Mouse (Mus musculus): ENCODE measurements around the gene Kcnrg.

Gene Kcnrg

DNA sequence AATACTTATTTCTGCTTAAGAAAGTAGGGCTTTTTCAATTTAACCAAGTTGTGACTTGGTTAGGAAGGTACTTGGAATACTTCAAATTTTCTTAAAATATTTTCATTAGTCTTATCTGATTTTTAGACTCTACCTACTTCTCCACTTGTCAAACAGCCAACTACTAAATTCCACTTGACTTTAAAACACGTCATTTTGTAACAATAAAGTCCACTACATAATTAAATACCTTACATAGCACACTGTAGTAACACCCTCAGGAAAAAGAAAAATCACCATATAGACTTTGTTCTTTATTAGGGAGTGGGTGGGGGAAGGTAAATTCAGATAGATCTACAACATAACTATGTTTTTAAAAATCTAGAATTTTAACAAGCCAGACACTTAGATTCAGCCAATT, 35.4 kb downstream of the Kcnrg start:
- DNase-seq (ENCODE audit: low read depth in 2 of 2, low spot score in 2 of 2) = no peak

DNA sequence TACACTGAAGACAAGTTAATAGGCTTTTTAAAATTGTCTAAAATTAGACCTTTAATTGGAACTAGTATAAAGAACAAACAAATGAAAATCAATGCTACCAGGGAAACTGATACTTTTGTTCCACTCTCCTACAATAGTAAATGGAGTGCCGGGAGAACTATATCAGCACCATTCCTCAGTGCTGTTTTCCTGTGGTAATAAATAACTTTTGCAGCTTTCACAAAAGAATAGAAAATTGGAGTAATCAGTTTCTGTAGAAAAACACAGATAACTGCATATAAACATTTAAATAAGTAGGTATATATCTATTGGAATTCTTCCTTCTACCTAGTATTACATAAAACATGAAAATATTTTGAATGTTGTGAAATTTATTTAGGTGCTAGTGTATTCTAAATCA, 38.3 kb downstream of the Kcnrg start:
- no peak for DNase-seq (ENCODE audit: low read depth in 2 of 2, low spot score in 2 of 2)

DNA sequence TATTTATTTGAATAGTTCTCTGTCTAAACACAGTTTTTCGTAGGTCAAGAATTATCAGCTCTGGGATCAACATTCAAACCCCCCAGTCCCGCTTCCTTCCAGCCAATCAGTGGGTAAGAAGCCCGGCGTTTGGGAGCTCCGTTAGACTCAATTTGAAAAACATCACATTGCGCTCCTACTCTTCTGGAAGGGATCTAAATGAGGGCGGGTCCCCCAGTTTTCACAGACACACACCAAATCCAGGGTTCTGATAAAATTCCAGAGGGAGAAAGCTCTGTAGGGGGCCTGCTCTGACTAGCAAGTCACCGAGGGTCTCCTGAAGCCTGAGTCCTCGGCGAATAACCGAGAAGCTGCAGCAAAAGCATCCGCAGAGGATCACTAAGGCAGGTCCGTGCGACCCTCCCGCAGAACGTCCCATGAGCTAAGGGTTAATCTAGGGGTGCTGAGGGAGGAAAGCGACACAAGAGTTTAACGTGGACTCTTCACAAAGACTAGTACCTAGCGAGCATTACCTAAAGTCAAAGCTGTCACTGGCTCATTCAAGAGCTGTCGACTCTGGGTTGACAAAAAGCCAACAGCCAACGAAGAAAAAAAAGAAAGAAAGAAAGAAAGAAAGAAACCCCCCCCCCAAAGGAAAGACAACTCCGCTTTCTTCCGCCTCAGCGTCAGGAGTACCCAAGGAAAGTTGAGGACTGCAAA, 40.1 kb downstream of the Kcnrg start:
- peak in 1 of 2 experiments; percentile 9 for DNase-seq (ENCODE audit: low read depth in 2 of 2, low spot score in 2 of 2)

DNA sequence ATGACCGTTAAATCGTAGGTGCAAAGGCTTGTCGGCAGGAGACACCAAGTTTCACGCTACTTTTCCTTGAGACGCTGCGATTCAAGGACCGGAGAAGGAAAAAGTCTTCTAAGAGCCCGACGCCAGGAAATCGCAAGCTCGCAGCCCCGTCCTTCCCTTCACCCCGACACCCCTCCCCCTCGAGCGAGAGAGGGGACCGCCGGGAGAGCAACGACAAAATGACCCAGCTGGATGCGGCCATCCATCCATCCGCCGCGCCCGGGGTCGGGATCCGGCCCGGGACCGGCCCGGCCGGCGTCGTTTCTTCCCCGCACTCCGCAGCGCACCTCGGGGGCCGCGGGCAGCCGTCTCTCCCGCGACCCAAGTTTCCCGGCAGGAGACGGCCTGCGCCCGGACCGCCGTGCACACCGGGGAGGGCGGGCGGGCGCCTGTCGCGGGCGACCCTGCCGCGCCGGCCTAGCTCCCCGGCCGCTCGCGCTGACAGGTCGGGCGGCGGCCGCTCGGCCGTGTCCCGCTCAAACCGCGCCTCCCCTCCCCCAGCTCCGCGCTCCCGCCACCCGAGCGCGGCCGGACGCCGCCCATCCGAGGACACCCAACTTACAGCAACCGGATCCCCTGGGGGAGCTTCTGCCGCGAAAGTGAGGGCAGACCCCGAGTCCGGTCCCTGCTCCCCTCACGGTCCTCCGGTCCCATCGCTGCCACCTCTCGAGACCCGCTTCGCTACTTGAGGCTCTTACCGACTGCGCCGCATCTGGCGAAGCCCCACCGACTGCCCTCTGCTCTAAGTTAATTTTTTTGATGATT, 40.8 kb downstream of the Kcnrg start:
- peak in 1 of 2 experiments; percentile 12 for DNase-seq (ENCODE audit: low read depth in 2 of 2, low spot score in 2 of 2)

DNA sequence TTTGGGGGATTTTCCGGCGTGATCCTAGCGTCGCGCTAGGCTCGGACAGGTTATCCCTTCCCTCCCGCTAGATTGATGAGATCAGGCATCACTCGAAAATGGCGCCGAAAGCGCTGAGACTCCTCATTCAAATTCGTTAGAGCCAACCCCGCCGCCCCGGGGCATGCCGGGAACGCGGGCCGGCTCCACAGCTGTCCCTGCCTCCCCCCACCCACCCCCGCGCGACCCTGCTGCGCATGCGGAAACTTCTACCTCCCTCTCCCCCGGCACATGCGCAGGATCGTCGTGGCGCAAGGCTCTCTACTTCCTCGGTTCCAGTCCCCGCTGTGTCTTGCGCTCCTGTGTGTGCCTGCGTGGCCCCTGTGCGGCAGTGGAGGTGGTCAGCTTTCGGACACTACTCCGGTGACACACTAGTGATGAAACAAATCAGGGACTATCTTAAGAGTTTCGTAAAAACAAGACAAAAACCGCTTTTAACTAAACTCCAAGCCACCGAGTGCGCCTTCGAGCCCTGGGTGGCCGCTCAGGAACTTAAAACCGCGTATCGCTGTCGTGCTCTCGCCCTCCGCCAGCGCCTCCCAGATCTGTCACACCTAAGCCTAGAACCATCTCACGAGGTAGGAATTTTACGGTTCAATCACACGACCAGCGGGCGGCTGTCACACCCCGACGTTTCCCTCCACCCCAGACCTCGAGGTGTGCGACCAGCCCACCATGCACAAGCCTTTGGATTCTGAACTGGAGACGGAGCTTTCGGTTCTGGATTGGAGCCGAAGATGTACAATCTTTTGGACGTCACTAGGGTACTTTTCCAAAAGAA, 41.6 kb downstream of the Kcnrg start:
- peak; percentile 94 to 95 for DNase-seq (ENCODE audit: low read depth in 2 of 2, low spot score in 2 of 2)

DNA sequence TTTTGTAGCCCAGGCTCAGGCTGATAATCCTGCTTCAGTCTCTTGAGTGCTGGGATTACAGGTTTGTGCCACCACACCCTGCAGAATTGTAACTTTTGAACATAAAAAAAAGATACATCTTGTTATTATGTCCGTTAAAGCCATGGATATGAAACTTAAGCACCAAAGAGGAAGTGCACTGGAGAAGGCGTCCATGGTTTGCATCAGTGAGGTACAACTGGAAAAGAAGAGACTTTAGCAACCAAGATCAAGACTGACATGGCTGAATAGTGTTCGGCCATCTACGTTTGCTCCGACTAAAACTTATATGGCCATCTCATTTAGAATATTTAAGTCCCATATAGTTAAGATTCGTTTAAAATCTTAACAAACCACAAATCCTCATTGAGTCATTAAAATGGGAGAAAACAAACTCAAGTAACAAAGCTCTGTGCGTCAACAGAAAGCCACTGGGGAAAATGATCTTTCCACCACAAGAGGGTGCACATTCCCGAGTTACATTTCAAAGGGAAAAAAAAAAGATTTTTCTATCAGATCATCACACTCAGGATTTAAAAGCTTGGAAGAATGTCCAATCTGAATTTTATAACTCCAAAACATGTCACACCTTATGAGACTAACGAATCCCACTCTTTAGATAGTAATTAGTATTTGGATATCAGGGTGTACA, 43.2 kb downstream of the Kcnrg start:
- peak in 1 of 2 experiments; percentile 26 for DNase-seq (ENCODE audit: low read depth in 2 of 2, low spot score in 2 of 2)

DNA sequence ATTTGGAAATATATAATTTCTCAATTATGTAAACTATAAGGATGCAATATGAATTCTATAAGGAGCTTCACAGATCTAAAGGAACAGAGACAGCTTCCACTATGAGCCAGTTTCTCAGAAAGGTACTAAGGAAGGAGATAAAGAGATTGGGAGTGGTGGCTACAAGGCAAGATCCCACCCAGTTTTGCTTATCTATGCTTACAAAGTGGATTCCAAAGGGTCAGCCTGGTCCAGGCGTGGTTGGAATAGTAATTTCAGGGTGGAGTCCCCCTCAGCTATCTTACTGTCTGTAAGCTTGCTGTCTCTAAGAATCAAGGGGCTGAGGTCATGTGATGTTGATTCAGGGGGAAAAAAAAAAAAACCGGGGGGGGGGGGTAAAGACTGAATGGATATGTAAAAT, 49.2 kb downstream of the Kcnrg start:
- no peak for DNase-seq (ENCODE audit: low read depth in 2 of 2, low spot score in 2 of 2)

DNA sequence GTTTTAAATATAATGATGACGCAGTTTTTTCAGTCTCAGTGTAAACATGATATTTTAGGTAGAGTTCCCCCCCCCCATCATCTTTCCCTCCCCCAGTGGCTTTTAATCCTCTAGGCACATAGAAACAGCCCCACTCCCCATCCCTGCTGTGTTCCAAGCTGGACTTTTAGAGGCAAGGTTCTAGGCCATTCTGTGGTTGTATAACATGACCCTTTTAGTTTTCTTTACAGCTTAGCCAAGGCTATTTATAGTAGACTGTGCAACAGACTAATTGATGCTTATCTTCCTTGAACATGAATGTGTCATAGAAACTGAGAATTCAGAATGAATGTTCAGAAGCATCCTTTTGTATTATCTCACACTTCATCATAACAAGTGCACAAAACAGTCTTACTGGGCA, 54.2 kb downstream of the Kcnrg start:
- no peak for DNase-seq (ENCODE audit: low read depth in 2 of 2, low spot score in 2 of 2)

DNA sequence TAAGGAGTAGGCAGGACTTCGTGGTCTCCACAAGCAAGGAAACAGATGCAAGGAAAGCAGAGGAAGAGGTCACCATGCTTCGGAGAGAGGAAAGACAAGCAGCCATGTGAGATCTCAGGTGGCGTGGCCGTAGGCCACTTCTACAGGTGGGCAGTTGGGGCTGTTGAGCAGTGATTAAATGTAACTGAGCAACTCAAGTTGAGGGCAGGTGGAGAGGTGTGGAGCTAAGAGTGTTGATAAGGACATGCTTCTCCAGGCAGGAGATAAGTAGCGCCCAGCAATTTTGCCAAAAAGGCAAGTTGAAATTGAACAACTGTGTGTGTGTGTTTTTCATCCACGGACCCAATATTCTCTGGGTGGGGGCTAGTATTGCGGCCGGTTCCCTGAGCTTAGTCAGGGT, 55.0 kb downstream of the Kcnrg start:
- no peak for DNase-seq (ENCODE audit: low read depth in 2 of 2, low spot score in 2 of 2)
